Mouse (Mus musculus) WW6 (cell line): ENCODE results near the gene Dkc1.

Experiments used
- DNase-seq: peaks from one replicate; pipeline ENCODE4 v3.0.0-alpha.2; 2013; ENCODE audit warnings: low read depth, low spot score

The Dkc1 gene

DNA sequence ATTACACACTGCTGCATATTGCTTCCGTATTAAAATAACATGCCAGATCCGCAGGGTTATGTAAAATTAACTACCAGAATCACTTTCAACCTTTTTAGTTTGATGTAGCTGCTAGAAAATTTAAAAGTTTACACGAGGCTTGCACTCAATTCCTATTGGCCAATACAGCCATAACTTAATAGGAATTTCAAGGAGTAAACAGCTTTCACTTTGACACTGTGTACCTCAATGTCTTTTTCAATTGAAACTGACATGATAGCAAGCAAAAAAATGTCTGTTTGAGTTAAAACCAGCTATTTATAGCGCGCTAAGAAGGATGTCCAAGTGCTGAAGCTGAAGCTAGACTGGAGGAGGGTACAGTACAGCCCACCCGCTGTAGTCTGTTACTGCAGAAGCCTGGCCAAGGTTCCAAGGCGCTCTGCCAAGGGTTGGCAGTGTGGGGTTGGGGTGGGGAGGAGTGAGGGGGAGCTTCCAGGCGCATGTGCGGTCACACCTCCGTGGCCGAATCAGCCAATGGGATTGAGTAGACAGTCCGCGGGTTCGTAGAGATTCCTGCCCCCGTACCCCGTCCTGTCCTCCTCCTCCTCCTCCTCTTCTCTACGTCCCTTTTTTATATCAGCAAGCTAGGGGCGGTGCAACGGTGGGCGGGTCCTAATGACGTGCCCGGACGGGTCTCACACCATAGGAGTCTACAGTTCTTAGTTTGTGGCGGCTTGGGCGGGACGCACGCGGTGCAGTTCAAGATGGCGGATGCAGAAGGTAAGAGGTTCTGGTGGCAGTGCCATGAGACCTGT lies at the start of gene Dkc1:
Gene Dkc1, plus strand, starts transcription at position 486 of the 794 bp plus-strand sequence.
- peak; percentile 74 for DNase-seq

DNA sequence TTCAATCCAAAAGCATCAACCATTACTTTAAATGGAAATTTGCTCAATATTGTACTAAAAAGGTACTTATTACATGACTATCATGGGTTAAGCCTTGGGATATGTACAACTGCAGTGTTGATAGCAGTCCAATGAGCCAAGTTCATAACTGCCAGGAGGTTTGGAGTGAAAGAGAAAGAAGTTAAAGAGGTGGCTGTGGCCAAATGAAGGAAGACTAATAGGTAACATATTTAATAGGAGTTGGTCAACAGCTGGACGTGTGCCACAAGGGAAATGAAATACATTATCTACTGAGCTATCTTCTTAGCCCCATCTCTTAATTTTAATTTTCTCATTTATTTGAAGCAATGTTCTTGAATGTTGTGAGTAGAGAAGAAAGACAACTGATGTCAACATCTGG lies 49.7 kb upstream of the Dkc1 start:
- no peak for DNase-seq

DNA sequence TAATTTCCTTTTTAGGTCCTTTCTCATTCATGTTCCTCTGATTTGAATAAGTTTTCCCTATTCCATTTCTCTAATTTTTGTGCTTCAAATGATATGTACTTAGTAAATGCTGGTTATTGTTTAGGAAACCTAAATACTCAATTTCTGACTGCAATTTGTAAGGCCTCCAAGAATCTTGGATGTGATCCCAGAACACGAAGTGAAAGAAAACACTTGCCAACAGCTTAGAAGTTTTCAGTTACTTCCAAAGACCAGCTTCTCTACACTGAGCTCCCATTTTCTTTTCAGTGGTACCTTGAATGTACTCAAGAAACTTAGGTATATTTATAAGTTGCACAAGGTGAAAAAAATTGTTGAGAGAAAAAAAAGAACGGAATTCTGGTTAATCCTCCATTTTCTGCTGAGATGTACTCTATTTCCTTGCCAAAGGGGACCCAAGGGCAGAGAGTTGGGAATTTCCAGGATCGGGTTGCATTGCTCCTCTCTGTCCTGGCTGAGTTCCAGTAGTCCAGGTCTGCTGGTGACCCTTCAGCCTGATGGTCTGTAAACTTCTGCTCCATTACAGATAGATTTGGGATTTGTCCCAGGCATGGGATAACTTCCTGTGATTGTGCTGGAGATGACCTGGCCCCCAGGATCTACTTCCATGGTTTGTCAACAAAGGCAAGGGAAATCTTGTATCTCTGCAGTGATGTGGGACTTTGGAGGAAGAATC lies 48.6 kb upstream of the Dkc1 start:
- DNase-seq: no peak

GRCm38 (mm10) chrX:75056120-75056775 lies 39.4 kb upstream of the Dkc1 start:
- no peak for DNase-seq

GRCm38 (mm10) chrX:75082351-75082750 lies 13.3 kb upstream of the Dkc1 start:
- DNase-seq: no peak

- DNase-seq: no peak
Observed at GRCm38 (mm10) chrX:75083982-75084773, 11.5 kb upstream of the Dkc1 start.

DNA sequence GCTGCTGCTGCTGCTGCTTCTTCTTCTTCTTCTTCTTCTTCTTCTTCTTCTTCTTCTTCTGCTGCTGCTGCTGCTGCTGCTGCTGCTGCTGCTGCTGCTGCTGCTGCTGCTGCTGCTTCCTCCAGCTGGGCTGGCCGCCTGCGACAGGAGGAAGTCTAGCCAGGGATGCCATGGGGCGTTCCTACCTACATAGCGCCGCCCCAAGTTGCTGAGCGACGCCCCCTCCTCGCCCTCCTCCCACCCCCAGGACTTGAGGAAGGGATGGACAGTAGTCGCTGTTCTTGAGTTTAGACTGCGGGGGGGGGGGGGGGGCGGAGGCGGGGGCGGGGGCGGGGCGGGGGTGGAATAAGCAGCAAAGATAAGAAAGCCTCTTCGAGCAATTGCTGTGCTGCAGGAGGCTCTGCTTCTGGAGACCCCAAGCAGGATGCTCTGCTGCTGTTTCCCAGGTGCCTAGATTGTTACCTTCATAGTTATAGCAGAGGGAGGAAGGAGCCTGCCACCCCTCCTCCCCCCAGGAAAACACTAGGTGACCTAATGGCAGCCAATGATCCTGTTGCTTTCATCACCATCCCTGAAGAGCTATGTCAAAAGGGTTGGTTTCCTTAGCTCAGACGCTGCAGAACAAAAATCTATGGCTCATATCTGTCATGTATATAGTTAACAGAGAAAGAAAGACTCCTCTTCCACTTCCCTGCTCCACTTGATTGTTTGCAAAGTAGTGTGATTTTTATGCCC lies 10.7 kb upstream of the Dkc1 start, which contains the start of gene Gab3:
Gene Gab3, minus strand, starts transcription at position 685 of the 735 bp plus-strand sequence.
- DNase-seq: no peak

- no peak for DNase-seq
Observed at GRCm38 (mm10) chrX:75085654-75086053, 10.0 kb upstream of the Dkc1 start.

DNA sequence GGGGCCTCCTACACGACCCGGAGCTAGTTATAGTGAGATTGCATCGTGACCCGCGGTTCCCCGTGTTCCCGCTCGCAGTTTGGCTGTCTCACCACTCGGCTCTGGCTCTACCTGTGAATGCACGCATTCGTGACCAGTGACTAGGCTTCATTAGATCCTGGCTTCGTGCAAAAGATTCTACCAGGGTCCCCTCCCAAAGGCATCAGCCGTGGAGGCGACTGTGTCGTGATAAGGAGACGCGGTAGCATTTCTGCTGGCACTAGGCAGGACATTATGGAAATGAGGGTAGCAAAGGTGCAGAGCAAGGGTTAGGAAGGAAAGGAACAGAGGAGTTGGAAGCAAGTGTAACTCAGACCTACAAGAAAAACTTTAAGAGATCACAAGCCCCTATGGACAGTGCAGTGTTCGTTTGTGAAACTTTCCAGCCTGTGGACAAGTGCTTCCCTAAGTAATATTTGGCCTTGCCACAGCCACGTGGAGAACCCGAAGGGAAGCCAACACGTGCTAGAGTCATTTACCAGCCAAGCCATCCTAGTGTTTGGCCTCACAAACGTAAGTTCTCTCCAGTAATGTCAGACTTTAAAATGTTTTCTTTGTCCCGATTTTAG lies 613 bp downstream of the Dkc1 start:
- no peak for DNase-seq

DNA sequence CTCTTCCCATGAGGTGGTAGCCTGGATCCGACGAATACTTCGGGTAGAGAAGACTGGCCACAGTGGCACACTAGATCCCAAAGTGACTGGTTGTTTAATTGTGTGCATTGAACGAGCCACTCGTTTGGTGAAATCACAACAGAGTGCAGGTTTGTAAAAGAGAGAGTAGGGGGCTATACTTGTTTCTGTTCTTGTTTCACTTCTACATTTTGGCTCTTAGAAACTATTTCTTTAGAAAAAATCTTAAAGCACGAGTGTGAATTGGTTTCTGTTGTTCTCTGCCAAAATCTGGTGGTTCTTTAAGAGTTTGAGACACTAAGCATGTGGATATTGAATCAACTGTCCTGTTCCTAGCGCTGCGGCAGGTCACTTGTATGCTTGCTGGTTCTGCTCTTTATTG lies 3.1 kb downstream of the Dkc1 start:
- no peak for DNase-seq

GRCm38 (mm10) chrX:75102293-75102692 lies 6.6 kb downstream of the Dkc1 start:
- no peak for DNase-seq

DNA sequence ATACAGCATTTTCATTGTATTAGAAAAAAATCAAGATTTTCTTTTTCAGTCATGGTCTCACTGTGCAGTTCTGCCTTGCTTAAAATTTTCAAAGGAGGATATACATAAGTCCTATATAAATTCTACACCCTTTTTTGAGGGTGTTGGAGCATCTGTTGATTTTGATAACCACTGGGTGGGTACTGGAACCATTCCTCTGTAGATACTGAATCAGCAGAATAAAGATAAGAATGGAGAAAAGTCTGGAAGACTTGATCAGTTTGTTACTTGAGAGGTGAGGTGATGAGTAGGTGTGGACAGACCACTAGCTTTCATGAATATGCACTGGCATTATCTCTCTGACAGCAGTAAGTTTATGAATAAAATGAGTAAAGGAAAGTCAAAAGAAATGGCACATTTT lies 19.9 kb downstream of the Dkc1 start:
- DNase-seq: no peak

DNA sequence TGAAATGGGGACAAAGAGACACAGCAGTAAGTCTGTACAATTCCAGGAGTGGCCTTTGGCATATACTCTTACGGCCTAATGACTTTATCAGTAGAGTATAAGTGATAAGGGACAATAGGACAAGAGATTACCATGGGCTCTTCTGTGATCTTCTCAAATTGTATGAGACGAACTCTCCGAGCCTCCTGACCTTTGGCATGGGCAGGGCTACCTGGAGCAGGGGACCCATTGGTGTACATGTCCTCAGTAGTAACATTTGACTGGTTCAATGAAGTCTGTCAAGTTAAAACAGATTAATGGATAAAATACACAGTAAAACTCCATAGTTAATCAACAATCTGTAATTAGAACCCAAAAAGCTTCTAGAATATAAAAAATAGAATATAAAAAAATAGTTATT lies 30.0 kb downstream of the Dkc1 start:
- DNase-seq: no peak

- no peak for DNase-seq
Observed at GRCm38 (mm10) chrX:75126893-75127292, 31.2 kb downstream of the Dkc1 start.

GRCm38 (mm10) chrX:75128333-75128980 lies 32.8 kb downstream of the Dkc1 start:
- DNase-seq: no peak

DNA sequence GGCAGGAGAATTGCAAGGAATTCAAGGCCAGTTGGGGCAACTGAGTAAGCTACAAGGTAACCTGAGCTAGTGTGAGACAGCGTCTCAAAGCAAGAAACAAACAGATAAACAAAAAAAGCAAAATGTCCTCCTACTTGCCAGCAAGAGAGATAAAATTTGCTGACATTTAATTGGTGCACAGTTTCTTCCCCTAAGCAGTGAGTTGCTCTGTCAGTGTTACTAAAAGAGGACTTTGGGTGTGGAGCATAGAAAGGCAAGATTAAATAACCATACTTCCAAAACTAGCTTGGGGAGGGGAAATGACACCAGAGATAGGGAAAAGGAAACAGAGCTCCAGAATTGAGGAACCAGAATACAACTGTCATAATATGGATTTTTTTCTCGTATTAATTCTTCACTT lies 33.8 kb downstream of the Dkc1 start:
- DNase-seq: no peak

DNA sequence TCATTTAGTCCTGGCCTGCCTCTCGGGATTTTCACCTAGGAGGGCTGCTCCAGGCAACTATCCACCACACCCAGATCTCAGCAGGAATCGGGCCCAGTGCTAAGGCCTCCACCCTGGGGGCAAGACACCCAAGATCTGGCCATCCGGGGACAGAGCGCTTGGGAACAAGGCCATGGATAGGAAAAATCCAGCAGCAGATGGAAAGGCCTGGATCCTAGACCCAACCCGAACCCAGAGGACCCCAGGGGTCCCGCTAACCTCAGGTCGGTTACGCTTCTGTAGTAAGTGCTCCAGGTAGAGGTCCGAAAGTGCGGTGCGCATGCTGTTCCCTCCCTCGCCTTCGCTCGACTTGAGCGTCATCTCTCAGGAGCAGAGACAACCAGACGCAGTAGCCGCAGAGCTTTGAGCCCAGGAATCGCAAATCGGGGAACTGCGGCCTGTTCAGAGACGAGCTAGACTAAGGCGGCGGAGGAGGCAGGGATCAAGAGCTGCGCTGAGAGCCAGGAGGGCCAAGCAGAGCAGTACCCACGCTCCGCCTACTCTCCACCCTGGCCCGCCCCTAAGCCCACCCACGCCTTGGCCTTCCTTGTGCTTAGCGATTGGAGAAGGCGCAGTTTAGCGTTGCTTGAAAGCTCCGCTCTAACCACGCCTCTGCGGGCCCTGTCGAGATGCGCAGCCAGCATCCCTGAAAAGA lies 35.0 kb downstream of the Dkc1 start, which contains the start of gene Mpp1:
Gene Mpp1, minus strand, starts transcription at position 550 of the 694 bp plus-strand sequence.
- peak; percentile 78 for DNase-seq

- DNase-seq: no peak
Observed at GRCm38 (mm10) chrX:75136938-75137337, 41.3 kb downstream of the Dkc1 start.

DNA sequence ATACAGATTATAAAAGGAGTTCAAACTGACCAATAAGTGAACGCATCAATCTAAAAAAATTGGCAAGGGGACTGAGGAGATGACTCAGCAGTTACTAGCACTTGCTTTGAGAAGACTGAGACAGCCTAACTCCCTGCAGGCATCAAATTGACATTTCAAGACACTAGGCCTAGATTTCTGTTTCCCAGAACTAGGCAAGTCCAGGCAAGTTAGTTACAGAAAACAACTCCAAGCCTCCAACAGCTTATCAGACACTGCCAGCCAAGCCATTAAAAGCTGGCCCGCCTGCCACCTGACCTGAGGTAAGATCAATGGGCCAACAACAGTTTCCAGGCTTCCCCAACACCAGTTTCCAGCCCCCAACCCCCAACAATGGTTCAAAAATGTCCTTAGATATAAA lies 42.1 kb downstream of the Dkc1 start:
- DNase-seq: no peak
